Mouse (Mus musculus) layer of hippocampus, adult 2 months (tissue): ENCODE data around the gene Prkar2a. TPM values are rescaled to one million over a fixed set of nuclear protein-coding genes. Genes with fewer than 3 reads are reported as not detected.

ENCODE experiments used
- DNase-seq, 2 experiments: peaks; one replicate each; pipeline ENCODE4 v3.0.0; 2022; ENCODE audit warnings: low spot score in 2 of 2
- H3K27ac ChIP-seq: fragments of 200-600 bp; 2 replicates; pipeline ENCODE4 v1.8.1; 2022
- H3K4me3 ChIP-seq: fragments of 200-600 bp; 2 replicates; pipeline ENCODE4 v1.8.1; 2022; ENCODE audit warnings: mild to moderate bottlenecking
- CTCF ChIP-seq: fragments of 200-600 bp; conservative IDR thresholded peaks from 2 replicates; pipeline ENCODE4 v1.8.1; 2022; ENCODE audit warnings: antibody characterized with exemption, mild to moderate bottlenecking, moderate library complexity
- microRNA-seq, 2 experiments: library from miRNA; unstranded; fragments of <30 nt; microRNA quantifications; one replicate each; pipeline ENCODE4 v1.2.0; 2021
- total RNA-seq, 2 experiments: library from RNA; stranded (reverse); gene quantifications; 2 replicates each; pipeline ENCODE4 v1.2.3; 2021

Gene Prkar2a
- total RNA-seq, 2 experiments from 2014 or later: 43.4 to 45.5 TPM

DNA sequence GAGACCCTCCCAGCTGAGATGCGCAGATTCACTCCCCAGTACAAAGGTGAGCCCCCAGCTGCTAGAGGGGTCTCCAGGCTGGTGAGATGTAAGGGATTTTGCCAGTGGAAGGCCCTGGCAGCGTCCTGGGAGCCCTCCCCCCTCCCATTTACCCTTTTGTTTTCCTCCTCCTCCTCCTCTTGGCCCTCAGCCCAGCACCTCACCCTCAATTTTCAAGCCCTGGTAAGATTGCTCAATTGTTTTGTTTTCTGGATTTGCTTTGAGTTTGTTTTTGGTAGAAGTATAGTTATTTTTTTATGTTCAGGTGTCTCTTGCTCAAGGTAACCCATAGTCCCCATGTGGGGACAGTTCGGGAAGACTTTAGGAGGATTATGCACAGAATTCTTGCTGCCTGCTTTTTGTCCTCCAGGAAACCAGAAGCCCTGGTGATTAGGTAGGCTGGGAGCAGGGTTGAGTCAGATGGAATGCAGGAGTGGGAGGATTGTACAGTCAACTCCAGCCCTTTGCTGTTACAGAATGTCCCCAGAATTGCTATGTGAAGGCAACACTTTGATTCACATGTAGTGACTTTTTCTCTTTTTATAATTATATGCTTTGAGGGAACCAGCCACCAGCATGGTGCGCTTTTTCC, 107.4 kb downstream of the Prkar2a start:
- peak; percentile 49 to 61 for DNase-seq
- peak overlapping the region; percentile 54 for H3K4me3 ChIP-seq
- peak overlapping the region; percentile 91 for H3K27ac ChIP-seq
- no peak for TF ChIP-seq CTCF

DNA sequence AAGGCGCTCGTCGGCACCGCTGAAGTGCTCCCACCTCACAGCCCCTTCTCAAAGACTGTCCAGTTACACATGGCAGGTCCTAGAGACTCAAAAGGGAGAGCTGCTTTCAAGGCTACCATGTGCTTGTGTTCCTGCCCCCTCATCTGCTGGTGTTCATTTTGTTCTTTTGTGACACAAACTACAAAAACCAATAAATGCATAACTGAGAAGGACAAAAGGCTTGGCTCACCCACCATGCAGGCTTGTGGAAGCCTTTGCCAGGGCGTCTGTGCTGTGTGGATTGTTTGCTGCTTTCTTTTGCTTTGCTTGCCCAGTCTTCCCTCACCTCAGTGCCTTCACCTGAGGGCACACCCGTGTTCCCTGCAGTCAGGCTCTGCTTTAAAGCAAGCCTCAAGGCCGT, 108.4 kb downstream of the Prkar2a start:
- no peak for TF ChIP-seq CTCF
- H3K4me3 ChIP-seq: peak overlapping the region; percentile 54
- peak overlapping the region; percentile 91 for H3K27ac ChIP-seq
- DNase-seq: peak in 1 of 2 experiments; percentile 45

DNA sequence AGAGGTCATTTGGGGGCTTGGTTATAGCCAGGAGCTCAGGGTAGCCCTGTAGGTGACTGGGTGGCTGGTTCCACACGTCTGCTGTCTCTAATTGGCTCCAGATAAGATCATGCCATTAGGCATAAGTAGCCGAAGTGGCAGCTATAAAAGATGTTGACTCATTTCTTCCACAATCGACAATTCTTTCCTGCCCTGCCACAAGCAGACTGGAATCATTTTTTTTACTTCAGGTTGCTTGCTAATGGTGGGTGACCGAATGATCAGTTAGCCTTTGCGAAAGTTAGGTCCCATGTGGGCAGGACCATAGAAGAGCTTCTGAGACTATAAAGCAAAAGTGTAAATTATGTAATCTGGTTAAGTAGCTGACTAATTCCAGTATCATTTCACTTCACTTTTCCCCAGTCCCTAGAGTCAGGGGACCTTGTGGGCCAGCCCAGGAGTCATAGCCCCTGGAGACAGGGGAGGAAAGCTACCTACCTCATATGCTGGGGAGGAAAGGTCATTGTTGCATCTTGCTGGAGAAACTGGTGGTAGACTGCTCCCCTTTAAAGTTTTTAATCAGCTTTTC, 109.5 kb downstream of the Prkar2a start:
- H3K4me3 ChIP-seq: peak overlapping the region; percentile 34; the same call in 1 of the 2 replicates
- no peak for DNase-seq
- peak overlapping the region; percentile 91 for H3K27ac ChIP-seq
- TF ChIP-seq CTCF: no peak

DNA sequence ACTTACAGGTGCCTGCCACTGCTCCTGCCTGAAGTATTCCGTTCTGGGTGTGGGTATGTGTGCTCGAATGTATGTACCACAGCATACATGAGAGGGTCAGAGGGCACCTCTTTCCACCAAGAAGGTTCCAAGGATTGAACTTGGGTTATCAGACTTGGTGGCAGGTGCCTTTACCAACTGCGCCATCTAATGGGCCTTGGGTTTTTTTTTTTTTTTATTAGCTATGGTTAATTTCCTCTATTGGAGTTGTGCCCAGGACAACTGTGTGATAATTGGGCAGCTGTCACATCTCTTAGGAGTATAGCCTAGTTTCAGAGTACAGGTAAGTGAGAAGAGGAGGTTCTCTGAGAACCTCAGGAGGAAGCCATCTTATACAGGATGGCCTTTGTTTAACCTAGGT, 110.5 kb downstream of the Prkar2a start:
- DNase-seq: no peak
- peak overlapping the region; percentile 34; the same call in 1 of the 2 replicates for H3K4me3 ChIP-seq
- peak overlapping the region; percentile 91 for H3K27ac ChIP-seq
- peak; percentile 58 for TF ChIP-seq CTCF

Small RNA genes lying within 50 kb of the gene (microRNA-seq; reads per million reads assigned to microRNA genes)
- 0 reads per million in 2 experiments for gene Gm26298

Other genes with a start within 250 kb of the Prkar2a start
- 10 to 100 TPM; 36.7 to 40.6 TPM for gene Ccdc71, start 228.8 kb upstream of the Prkar2a start, total RNA-seq
- gene Klhdc8b, start 227.7 kb upstream of the Prkar2a start, total RNA-seq: 10 to 100 TPM; 16.7 to 19.6 TPM
- 10 to 100 TPM; 29.3 to 30.7 TPM for gene Lamb2, start 209.6 kb upstream of the Prkar2a start, total RNA-seq
- 100 to 1,000 TPM; 154 TPM for gene Usp19, start 198.7 kb upstream of the Prkar2a start, total RNA-seq
- gene Qars, start 181.6 kb upstream of the Prkar2a start, total RNA-seq: 10 to 100 TPM; 74.9 to 79.8 TPM
- 100 to 1,000 TPM; 161 TPM for gene Qrich1, start 172.5 kb upstream of the Prkar2a start, total RNA-seq
- gene Impdh2, start 129.0 kb upstream of the Prkar2a start, total RNA-seq: 10 to 100 TPM; 61.3 to 63.7 TPM
- gene Ndufaf3, start 121.9 kb upstream of the Prkar2a start, total RNA-seq: 10 to 100 TPM; 60.8 to 73.3 TPM
- 100 to 1,000 TPM; 110 to 111 TPM for gene Dalrd3, start 119.4 kb upstream of the Prkar2a start, total RNA-seq
- gene Wdr6, start 110.6 kb upstream of the Prkar2a start, total RNA-seq: 100 to 1,000 TPM; 119 to 129 TPM
- gene P4htm, start 91.6 kb upstream of the Prkar2a start, total RNA-seq: 100 to 1,000 TPM; 101 to 104 TPM
- 10 to 100 TPM; 50.2 to 57.3 TPM for gene Arih2, start 39.9 kb upstream of the Prkar2a start, total RNA-seq
- 10 to 100 TPM; 14.4 to 14.8 TPM for gene Slc25a20, start 27.2 kb upstream of the Prkar2a start, total RNA-seq
- gene Ip6k2, start 94.5 kb downstream of the Prkar2a start, total RNA-seq: 100 to 1,000 TPM; 249 to 251 TPM
- 10 to 100 TPM; 68.8 to 71.3 TPM for gene Nckipsd, start 119.1 kb downstream of the Prkar2a start, total RNA-seq
- 10 to 100 TPM; 66.4 to 79.6 TPM for gene Celsr3, start 137.0 kb downstream of the Prkar2a start, total RNA-seq
- gene Slc26a6, start 164.0 kb downstream of the Prkar2a start, total RNA-seq: 10 to 100 TPM; 16.6 to 22.3 TPM
- gene Tmem89, start 225.3 kb downstream of the Prkar2a start, total RNA-seq: under 1 TPM; 0.52 to 0.67 TPM
- 100 to 1,000 TPM; 337 to 364 TPM for gene Uqcrc1, start 247.3 kb downstream of the Prkar2a start, total RNA-seq